Mouse (Mus musculus): ENCODE measurements around the gene Ptgs2.

- TF ChIP-seq POLR2A (IDR thresholded peaks at IDR 0.05; ENCODE audit: insufficient read depth, low read length) (no peak), CTCF (IDR thresholded peaks at IDR 0.05; ENCODE audit: low read depth, low read length) (no peak), EP300 (IDR thresholded peaks at IDR 0.05; ENCODE audit: insufficient read depth, low read depth, low read length) (no peak)
Measured at GRCm38 (mm10) chr1:150090229-150090628, 9.6 kb upstream of the Ptgs2 start.

Measured in ES-Bruce4 (cell line).